ENCODE assay signal across 13 mouse cellular contexts in the genomic region with DNA sequence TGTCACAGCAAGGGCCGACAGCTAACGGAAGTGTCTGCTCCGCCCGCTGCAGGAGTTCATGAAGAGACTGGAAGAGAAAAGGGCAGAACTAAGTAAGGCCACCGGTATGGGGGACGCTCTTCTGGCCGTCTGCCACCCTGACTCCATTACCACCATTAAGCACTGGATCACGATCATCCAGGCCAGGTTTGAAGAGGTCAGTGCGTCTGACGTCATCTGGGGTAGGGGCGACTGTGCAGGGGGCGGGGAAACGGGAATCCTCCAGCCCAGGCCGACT.
A peak's percentile ranks its signal among the peaks of the same experiment; 100 is the strongest.
DNase-seq lines count a peak whose midpoint lies in the region; ATAC-seq and TF ChIP-seq lines count a peak whose summit lies in the region.
"Had no signal": no experiment of that assay in that cellular context is flagged by ENCODE, and none has a peak within 500 bp of the region (broad histone marks: within the 10 kb centered on the region; RNA-seq: fewer than 3 reads in every experiment).

No protein-coding gene starts in this region.

- no peak for DNase-seq in heart, adult 9 months (ENCODE audit: low spot score in 2 of 2)
- no peak for DNase-seq in kidney, adult 9 months
- DNase-seq in cerebellum, postnatal 25 days: no peak
- DNase-seq in frontal cortex, adult 2 months (ENCODE audit: extremely low spot score in 1 of 2, low spot score in 1 of 2): no peak
- DNase-seq: adrenal gland, postnatal 25 days; cerebellum, adult 8-10 months; liver; lung, adult 18-20 months had no signal

- TF ChIP-seq CTCF in E14TG2a.4 (conservative IDR thresholded peaks at IDR 0.05; ENCODE audit: low read length): no peak

- peaks cover 20% of the 10 kb centered on the region for H3K4me1 ChIP-seq in heart, embryonic 13.5 days
- no peaks in the 10 kb centered on the region for H3K4me1 ChIP-seq in kidney, embryonic 16.5 days (ENCODE audit: insufficient read depth, low read length)
- peaks cover 32% of the 10 kb centered on the region for H3K4me1 ChIP-seq in E14TG2a.4 (replicated peaks; ENCODE audit: low read depth, low read length)
- 0 out of 2 replicates have a peak, but pooled peaks cover 4% of the 10 kb centered on the region for H3K4me1 ChIP-seq in embryonic facial prominence, embryonic 15.5 days

- H3K27ac ChIP-seq in heart, embryonic 13.5 days (replicated peaks): peak overlapping the region; percentile 70
- no peak overlapping the region for H3K27ac ChIP-seq in kidney, embryonic 16.5 days (ENCODE audit: low read length)
- H3K27ac ChIP-seq in embryonic facial prominence, embryonic 15.5 days (replicated peaks): no peak overlapping the region

- H3K4me3 ChIP-seq in heart, embryonic 13.5 days: no peak overlapping the region
- H3K4me3 ChIP-seq in kidney, embryonic 16.5 days (ENCODE audit: low read length): no peak overlapping the region
- peak overlapping the region; percentile 20; the same call in 1 of the 2 replicates for H3K4me3 ChIP-seq in E14TG2a.4 (replicated peaks; ENCODE audit: low read length)
- H3K4me3 ChIP-seq in embryonic facial prominence, embryonic 15.5 days (replicated peaks): no peak overlapping the region

- WGBS in heart, embryonic 13.5 days: 68% methylated on average over 14 of the region's 14 CpGs
- WGBS in kidney, embryonic 16.5 days: 70% methylated on average over 14 of the region's 14 CpGs
- 68% methylated on average over 14 of the region's 14 CpGs for WGBS in embryonic facial prominence, embryonic 15.5 days

- H3K9me3 ChIP-seq in heart, embryonic 13.5 days: no peaks in the 10 kb centered on the region
- H3K9me3 ChIP-seq in kidney, embryonic 16.5 days (ENCODE audit: low read length): 0 out of 2 replicates have a peak, but pooled peaks cover 3% of the 10 kb centered on the region
- no peaks in the 10 kb centered on the region for H3K9me3 ChIP-seq in E14TG2a.4 (ENCODE audit: low read length)
- no peaks in the 10 kb centered on the region for H3K9me3 ChIP-seq in embryonic facial prominence, embryonic 15.5 days (replicated peaks)

- H3K27me3 ChIP-seq in heart, embryonic 13.5 days (replicated peaks): no peaks in the 10 kb centered on the region
- H3K27me3 ChIP-seq in kidney, embryonic 16.5 days (ENCODE audit: insufficient read depth, low read length): no peaks in the 10 kb centered on the region
- H3K27me3 ChIP-seq in E14TG2a.4 (ENCODE audit: insufficient read depth, low read length): no peaks in the 10 kb centered on the region
- H3K27me3 ChIP-seq in embryonic facial prominence, embryonic 15.5 days: no peaks in the 10 kb centered on the region

- peaks cover 95% of the 10 kb centered on the region for H3K36me3 ChIP-seq in heart, embryonic 13.5 days
- peaks cover 67% of the 10 kb centered on the region for H3K36me3 ChIP-seq in kidney, embryonic 16.5 days (ENCODE audit: insufficient read depth, low read length)
- H3K36me3 ChIP-seq in E14TG2a.4 (ENCODE audit: insufficient read depth, low read length): peaks cover 90% of the 10 kb centered on the region
- peaks cover 72% of the 10 kb centered on the region for H3K36me3 ChIP-seq in embryonic facial prominence, embryonic 15.5 days

- ATAC-seq in heart, embryonic 13.5 days (ENCODE audit: extremely low read depth, insufficient number of reproducible peaks, low FRiP score, low TSS enrichment): no peak
- 0 out of 2 replicates have a peak, but pooled peaks have one; percentile 28 for ATAC-seq in kidney, embryonic 16.5 days (ENCODE audit: low FRiP score, low TSS enrichment)
- peak; percentile 43 for ATAC-seq in embryonic facial prominence, embryonic 15.5 days (ENCODE audit: insufficient number of reproducible peaks, low FRiP score, low TSS enrichment, low read depth)
- ATAC-seq: activated CD4-positive, CD25-positive, alpha-beta regulatory T cell, adult 4 months had no signal

- H3K4me2 ChIP-seq in heart, embryonic 13.5 days: no peak overlapping the region
- no peak overlapping the region for H3K4me2 ChIP-seq in kidney, embryonic 16.5 days (replicated peaks; ENCODE audit: low read depth, low read length)
- no peak overlapping the region for H3K4me2 ChIP-seq in embryonic facial prominence, embryonic 15.5 days (replicated peaks)

- no peak overlapping the region; the same call in 1 of the 2 replicates for H3K9ac ChIP-seq in heart, embryonic 13.5 days
- no peak overlapping the region for H3K9ac ChIP-seq in kidney, embryonic 16.5 days (replicated peaks; ENCODE audit: low read length)
- no peak overlapping the region for H3K9ac ChIP-seq in embryonic facial prominence, embryonic 15.5 days
